Mouse (Mus musculus) ZHBTc4 (cell line): ENCODE data around the gene Nxpe4.
A peak's percentile ranks its signal among the peaks of the same experiment; 100 is the strongest.

Experiments used
- DNase-seq: peaks from one replicate; pipeline ENCODE4 v3.0.0-alpha.2; 2011; ENCODE audit warnings: low read depth, low spot score

Gene Nxpe4

GRCm38 (mm10) chr9:48240431-48240830 is 78.6 kb downstream of the Nxpe4 start:
- DNase-seq = peak; percentile 25

DNA sequence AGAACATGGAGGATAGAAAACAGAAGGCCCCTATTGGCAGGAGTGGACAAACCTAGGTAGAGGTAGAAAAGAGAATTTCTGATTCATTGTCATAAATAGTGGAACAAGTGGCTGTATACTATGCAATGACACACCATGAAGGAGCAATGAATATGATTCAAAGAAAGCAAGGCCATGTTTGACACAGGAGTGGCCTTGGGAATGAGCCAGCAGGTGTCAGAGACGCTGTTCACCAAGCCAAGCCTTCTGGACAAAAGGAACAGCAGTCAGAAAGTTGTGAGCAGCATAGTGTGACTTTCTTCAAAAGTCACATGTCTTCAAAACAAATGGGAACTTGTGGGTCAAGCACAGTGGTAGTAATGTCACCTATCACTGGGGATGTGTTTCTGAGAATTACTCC is 80.0 kb downstream of the Nxpe4 start:
- DNase-seq = no peak

DNA sequence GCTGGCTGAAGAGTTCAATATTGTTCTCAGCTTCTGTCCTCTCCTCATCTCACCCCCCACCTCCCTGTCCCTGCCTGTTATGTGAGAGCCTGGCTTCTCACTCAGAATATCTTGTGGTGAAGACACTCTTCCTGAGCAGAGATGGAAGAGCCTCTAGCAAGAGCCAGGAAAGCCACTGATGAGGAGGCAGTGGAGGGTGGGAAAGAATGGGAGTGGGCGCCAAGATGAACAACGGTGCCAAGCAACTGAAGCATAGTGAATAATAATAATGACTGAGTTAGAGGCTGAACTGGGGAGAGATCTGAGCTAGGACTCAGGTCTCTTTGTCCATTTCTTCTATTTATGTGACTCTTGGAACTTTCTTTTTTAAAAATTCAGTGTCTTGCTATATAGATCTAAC is 80.9 kb downstream of the Nxpe4 start:
- no peak for DNase-seq

DNA sequence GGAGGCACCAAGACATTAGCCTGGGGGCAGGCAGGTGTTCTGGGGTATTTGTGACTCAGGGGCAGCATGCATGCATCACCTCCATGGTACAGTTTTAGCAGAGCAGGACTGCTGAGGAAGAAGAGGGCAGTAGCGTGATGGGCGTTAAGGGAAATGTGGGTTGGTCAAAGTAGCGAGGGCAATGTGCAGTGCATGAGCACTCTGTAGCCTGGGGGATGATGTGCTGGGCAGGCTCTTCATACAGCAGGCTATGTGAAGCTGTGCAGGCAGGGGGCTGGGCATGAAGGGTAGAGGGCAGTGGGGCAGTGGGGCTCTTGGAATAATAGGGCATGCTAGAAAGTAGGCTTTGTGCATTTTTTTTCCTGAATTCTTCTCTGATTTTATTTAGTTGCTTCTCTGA is 82.4 kb downstream of the Nxpe4 start:
- DNase-seq = no peak

GRCm38 (mm10) chr9:48245525-48245924 is 83.7 kb downstream of the Nxpe4 start:
- DNase-seq = no peak

- DNase-seq = no peak
Measured at GRCm38 (mm10) chr9:48247276-48247675, 85.5 kb downstream of the Nxpe4 start.

DNA sequence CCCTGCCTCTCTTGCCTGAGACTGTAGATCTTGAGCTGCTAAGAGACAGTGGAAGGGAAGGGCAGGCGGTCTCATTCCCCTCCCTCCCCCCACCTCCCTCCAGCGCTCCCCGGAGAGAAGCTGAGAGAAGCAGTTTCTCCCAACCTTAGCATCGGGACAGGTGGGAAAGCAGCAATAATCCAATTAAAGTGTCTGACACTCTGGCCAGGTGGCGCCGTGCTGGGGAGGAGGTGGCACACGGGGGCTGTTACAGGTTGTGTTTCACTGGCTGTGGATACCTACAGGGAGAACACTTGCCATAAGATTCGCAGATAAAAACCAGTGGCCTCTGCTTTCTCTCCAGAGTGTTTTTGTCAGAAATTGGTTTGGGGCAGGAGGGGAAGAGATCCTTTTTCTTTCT is 90.4 kb downstream of the Nxpe4 start:
- no peak for DNase-seq

- DNase-seq = no peak
Measured at GRCm38 (mm10) chr9:48257001-48257400, 95.2 kb downstream of the Nxpe4 start.

DNA sequence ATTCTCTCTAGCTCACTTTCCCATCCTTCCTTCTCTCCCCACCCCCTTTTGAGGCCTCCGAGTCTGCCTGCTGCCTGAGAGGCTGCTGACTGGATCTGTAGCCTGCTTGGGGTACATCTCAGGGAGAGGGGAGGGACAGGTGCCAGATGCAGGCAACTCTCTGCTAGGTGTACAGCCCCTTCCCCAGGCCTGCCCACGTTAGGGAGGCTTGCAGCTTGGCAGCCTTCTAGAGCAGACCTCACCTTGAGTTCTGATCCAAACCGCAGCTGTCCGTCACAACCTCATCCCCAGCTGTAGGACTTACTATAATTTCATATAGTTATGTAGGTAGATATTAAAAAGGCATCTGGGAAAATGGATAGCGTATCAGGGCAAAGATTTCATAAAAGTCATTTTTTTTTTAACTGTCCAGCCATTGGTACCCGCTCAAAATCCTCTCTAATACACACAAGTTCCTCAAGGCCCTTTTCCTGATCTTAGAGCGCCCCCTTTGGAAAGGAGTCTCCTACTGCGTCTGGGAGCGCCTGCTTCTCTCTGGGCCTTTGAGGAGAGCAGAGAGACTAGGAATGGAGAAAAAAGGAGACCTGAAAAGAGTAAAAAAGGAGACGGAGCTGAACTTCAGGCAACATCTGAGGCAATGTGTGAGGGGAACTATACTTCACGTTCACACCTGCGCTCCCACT is 96.1 kb downstream of the Nxpe4 start:
- peak; percentile 66 for DNase-seq

DNA sequence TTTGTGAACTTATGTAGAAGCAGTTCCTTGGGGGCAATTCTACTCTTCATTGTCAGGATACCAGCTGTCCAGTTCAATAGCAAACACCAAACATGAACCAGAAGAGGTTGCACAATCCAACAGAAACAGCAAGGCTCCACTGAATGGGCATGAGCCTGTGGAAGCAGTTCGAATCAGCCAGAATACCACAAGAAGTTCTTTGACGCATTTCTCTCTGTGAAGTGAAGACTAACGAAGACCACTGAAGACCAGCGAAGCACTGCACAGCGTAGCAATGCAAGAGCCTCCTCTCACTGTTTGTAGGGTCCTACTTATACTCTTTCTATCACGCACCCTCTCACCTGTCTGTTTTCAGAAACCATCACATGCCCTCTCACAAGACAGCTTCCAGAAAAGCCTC is 102.8 kb downstream of the Nxpe4 start:
- DNase-seq = no peak

- DNase-seq = no peak
Measured at GRCm38 (mm10) chr9:48265491-48265890, 103.7 kb downstream of the Nxpe4 start.

GRCm38 (mm10) chr9:48266286-48267027 is 104.6 kb downstream of the Nxpe4 start:
- DNase-seq = peak; percentile 82

DNA sequence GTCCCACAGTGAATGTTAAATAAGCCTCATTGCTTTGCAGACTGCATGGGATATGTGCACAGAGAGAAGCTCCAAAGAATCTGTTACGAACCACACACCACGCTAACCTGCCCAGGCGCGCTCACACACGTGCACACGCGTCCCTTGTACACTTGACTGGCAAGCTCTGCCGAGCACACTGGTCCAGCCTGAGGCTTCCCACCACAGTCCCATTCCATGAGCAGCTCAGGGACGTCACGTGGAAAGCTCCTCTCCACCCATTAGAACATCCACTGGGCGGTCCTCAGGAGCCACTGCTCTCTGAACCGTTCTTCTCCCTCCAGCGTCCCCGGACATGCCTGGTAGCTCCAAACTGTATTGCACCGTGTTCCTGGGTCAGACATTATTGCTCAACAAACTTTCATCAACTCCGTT is 105.2 kb downstream of the Nxpe4 start:
- peak; percentile 78 for DNase-seq

DNA sequence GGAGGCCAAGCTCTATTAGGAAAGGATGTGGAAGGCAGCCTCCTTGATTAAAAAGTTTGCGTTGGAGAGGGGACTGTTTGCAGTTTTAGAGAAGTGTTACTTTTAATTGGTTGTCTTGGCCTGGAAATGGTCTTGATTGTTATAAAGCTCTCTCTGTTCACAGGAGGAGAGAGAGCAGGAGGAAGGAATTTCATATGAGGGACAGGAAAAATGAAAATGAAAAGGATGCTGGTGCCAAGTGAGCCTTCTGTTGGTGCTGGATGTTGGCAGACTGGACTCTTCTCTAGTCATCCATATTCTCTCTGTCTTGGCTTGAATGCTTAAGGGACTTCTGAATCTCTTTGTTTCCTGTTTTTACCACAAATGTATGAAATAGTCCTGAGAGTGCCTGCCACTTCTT is 106.1 kb downstream of the Nxpe4 start:
- DNase-seq = no peak

DNA sequence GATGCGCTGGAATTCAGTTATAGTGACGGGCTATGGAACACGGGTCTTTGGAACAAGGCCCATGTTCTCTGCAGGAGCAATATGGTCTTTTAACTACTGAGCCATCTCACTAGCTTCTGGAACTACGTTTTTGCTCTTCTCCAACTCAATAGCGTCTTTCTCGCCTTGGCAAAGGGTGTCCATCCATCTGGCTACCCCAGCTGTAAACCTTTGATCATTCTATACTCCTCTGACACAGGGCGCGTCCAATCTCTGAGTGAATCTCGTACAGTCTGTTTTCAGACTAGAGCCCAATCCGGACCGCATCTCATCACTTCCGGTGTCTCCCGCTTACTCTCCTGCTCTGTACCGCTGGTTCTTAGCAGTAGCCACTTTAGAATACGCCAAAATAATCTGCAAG is 115.0 kb downstream of the Nxpe4 start:
- no peak for DNase-seq

DNA sequence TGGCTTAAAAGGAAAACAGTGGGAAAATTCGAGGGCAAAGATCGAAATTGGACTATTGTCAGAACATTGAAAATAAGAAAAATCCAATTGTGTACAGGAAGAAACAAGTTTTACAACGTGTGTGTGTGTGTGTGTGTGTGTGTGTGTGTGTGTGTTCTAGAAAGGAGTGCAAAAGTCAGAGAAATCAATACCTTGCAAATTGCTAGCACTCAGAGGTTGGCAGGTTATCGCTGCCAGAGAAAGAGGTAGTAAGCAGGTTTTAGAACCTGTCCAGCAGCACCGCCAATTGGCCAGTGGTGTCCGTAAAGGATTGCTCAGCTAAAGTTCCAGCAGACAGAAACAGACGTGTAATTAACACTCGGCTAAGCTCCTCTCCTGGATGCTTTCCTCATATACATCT is 122.4 kb downstream of the Nxpe4 start:
- DNase-seq = no peak

DNA sequence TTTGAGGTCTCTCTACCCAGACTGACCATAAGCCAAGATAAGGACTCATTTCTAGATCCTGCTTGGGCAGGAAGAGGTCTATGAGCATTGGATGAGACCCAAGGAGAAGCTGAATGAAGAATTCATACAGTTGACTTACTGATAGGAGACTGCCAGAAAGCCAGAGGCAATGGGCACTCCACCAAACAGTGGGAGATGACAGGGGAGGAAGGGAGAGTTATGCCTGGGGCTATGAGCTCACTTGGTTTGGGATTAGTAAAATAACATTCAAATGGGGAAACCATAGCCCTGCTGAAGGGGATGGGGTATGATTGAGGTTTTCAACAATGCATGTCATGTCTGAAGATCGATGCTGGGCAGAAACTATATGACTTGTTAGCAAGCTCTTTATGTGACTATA is 128.5 kb downstream of the Nxpe4 start:
- DNase-seq = peak; percentile 7

DNA sequence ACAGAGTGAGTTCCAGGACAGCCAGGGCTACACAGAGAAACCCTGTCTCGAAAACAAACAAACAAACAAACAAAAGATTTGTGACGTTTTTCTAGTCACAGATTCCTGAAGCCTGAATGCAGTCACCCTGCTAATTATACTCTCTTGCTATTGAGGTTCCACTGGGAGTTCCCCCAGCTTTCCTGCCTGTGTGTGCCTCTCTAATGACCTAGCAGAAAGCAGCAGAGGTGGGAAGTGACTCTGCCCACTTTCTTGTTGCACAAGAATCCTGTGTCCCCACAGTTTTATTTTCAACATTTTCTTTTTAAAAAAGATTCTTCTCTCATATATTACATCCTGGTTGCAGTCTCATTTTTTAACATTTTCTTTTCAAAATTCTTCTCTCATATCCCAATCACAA is 132.9 kb downstream of the Nxpe4 start:
- no peak for DNase-seq

DNA sequence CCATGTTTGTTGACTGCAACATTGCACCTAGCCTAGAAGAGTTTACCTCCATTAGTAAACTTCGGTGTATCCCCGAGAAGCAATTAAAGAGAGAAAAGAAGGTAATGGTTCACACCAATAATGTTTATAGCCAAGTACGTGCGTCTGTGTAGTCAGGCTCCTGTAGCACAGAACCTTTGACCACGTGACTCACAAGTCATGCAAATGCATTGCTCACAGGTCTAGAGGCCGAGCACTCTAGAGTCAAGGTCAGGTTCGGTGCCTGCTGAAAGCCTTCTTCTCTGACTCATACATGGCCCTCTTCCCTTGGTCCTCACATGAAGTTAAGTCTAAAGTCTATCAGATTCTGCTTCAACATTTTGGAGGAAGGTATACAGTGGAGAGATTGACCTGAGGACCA is 137.2 kb downstream of the Nxpe4 start:
- peak; percentile 24 for DNase-seq

GRCm38 (mm10) chr9:48303564-48303963 is 141.7 kb downstream of the Nxpe4 start:
- peak; percentile 96 for DNase-seq

- no peak for DNase-seq
Measured at GRCm38 (mm10) chr9:48311241-48311640, 149.4 kb downstream of the Nxpe4 start.

DNA sequence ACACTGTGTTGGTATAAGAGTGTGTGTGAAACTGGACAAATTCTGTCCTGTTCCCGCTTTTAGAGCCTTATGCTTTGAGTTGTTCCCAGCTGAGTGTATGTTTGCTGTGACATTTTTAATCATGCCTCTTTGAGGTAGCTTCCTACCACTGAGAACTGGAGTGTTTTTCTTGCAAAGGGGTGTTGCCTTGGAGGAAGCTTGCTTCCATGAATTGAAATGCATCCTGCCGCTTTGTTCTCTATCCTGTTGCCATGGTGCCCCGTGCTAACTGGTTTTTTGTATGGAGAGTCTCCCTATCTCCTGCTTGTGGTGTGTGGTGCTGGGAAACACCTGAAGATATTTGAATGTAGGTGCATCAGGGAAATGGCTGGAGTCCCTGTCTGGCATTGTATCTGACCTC is 152.4 kb downstream of the Nxpe4 start:
- DNase-seq = peak; percentile 4

DNA sequence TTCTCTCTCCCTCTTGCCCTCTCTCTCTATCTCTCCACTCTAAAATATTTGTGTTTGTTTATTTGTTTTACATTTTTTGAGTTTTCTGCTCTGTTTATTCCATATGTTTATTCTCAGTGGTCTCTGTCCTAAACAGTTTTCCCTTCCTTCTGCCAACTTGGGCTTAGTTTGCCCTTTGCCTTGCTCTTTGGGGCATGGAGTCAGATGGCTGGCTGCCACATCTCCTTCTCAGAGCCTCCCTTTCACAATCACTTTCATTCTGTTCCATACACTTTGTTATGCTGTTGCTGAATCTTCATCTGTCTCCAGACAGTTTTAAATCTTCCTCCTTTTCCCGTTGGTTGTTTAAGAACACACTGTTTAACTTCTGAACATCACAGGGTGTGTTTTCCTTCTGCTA is 154.0 kb downstream of the Nxpe4 start:
- no peak for DNase-seq
